Mouse (Mus musculus) lung, postnatal 36 days (tissue): ENCODE measurements around the gene Ear10.
"Not testable (repeated sequence)": the region's sequence is repeated elsewhere in the genome, so short reads cannot be mapped to it uniquely, and the experiment has no call there.

ENCODE experiments used
- DNase-seq: peaks from one replicate; pipeline ENCODE4 v3.0.0; 2022; ENCODE audit warnings: mixed read lengths

Gene Ear10

GRCm38 (mm10) chr14:43923459-43923858, at the start of gene Ear10:
Gene Ear10, minus strand, starts transcription at chr14:43923559.
- DNase-seq: not testable (repeated sequence)

DNA sequence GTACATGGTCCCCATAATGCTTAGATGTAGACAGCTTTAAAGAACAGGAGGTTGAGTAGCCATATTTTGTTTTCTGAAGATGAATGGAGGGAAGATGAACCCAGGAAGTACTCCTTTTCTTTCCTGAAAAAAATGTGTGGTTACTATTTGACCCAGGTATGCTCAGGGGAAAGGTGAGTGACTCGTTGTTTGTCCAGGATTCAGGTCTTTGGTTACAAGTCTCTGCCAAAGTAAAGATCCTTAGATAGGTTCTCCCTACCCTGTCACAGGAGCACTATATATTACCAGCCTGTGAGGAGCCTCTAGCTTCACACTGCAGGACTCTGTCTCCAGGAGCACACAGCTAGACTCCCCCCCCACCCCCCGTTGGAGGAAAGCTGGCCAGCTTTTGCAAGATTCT, 33.4 kb upstream of the Ear10 start, which contains the start of gene Ang5:
Ang5 (plus strand) TSS at position 301 of the 400 bp plus-strand sequence.
- not testable (repeated sequence) for DNase-seq

- not testable (repeated sequence) for DNase-seq
These were observed 31.7 kb upstream of the Ear10 start for GRCm38 (mm10) chr14:43955074-43955473.

- DNase-seq: not testable (repeated sequence)
These were observed 30.0 kb upstream of the Ear10 start for GRCm38 (mm10) chr14:43953382-43953781.

DNA sequence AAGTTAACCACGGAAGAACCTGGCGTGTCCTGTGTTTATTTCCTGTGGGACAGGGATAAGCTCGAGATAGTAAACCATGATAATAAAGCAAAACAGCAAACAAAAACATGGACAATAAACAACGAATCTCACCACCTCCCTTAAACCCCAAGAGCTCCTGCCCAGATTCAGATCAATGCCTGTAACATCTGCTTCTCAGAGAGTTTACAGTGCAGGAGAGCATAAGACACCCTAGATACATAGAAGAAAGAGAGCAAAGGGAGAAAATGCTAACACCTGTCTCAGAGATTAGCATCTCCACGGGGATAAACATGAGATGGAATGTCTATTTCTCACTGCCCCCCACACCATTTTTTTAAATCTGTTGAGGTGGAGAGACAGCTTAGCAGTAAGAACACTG, 10.0 kb upstream of the Ear10 start:
- not testable (repeated sequence) for DNase-seq

DNA sequence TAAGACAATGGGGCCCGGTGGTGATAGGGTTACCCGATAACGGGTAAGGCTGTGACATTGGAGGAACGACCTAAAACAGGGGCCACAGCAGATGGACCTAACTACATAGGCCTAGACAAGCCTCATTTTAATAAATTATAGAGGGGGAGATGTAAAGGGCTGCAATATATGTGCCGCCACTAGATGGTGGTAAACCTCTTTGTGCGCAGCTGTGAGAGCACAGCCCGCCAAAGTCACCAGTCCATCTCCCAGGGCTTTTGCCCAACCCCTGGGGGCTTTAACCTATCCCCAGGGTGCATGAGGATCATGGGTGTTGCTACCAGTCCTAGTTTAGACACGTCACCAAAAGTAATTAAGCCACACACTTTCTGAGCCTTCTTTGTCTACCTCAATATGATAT, 9.6 kb upstream of the Ear10 start:
- DNase-seq: peak; percentile 55

GRCm38 (mm10) chr14:43925404-43925950, 2.1 kb upstream of the Ear10 start:
- DNase-seq: not testable (repeated sequence)

- DNase-seq: peak; percentile 80
These were observed 1.5 kb upstream of the Ear10 start, which contains the start of gene Gm8113 for GRCm38 (mm10) chr14:43924688-43925403. Gene Gm8113, plus strand, starts transcription at chr14:43925390.

- peak; percentile 34 for DNase-seq
These were observed 5.1 kb downstream of the Ear10 start for GRCm38 (mm10) chr14:43918214-43918613.

DNA sequence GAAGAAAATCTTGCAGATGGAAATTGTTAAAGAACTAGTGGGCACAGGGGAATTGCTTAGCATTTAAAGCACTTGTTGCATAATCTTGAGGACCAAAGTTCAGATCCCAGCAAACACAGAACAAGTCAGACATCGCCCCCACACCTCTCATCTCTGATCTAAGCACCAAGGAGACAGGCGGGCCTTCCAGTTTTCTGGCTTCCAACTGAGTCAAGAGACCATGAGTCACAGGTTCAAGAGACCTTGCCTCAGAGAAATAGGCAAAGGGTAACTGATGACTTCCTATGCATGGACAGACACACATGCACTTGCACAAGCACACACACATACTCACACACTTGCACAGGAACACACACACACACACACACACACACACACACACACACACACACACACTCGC, 24.8 kb downstream of the Ear10 start:
- DNase-seq: peak; percentile 23

DNA sequence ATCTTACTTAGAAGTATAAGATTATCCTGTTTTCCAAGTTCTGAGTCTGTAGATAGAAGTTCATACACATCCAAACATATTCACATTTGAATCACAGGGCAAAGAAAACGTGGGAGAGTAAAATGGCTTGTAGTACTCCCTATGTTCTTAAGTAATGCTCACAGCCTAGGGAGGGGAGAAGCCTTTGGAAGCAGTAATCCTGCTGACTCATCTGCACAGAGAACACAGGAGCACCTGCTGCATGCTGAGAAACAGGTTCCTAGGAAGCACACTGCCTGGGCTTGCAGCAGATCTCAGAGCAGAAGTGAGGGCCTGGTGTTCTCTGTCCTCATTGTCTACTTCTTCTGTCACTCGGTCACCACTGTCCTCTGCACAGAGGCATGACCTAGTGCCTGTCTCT, 28.0 kb downstream of the Ear10 start:
- not testable (repeated sequence) for DNase-seq

DNA sequence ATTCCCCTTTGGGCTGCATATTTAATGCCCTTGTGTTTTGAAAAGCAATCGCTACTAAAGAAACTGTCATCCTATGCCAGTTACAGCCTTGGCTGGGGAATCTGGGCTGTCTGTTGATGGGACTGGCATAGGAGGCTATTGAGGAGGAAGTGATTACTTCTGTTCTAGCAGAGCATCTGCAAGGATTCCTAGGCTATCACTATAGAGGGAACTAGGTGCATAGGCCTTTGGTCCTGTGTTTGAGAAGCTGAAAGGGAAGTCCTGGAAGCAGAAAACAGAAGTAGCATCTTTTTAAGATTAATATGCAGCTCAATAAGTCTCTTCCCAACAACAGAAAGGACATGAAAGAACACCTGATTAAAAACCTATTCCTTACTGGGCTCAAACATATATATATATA, 32.1 kb downstream of the Ear10 start:
- not testable (repeated sequence) for DNase-seq

- DNase-seq: not testable (repeated sequence)
These were observed 37.1 kb downstream of the Ear10 start for GRCm38 (mm10) chr14:43886235-43886634.

DNA sequence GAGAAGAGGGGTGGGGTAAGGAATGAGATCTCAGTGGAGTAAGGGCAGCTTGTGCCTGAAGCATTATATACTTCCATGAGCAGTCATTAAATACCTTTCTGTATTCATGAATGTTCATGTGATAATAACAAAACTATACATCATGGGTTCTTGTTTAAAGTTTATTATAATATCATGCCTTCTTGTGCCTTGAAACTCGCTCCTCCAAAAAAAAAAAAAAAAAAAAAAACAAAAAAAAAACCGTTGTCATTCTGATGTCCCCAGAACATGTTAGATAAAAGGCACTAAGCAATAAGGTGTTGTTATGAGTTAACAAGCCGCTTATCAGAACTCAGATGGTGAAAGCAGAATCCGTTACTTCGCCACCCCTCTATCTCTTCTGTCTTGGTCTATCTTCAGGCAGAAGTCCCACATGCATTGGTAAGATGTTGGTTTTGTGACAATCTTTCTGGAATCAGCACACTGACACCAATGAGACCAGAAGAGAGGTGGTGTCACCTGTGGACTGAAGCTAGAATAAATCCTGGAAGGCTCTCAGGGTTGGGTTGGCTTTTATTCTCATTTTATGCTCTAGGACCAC, 43.3 kb downstream of the Ear10 start:
- not testable (repeated sequence) for DNase-seq

GRCm38 (mm10) chr14:43877789-43878188, 45.6 kb downstream of the Ear10 start:
- DNase-seq: not testable (repeated sequence)

DNA sequence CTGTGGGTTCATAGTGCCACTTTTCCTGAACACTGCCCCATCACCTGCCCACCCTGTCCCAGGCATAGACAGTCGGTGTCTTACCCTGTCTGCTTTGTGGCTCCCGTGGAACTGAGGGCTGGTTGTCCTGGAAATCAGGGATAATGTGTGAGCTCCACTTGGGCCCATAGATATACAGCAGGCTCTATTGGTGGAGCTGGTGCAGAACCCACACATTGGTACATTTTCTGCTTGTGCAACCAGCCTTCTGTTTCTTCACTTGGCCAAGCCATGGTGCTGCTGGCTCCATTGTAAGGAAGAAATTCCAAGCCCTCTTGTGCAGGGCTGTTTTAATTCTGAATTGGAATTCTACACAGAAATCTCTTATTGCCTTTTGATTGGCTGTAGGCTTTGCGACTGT, 47.9 kb downstream of the Ear10 start, which contains the start of gene Ear1:
Ear1 (minus strand) TSS at position 101 of the 400 bp plus-strand sequence.
- DNase-seq: not testable (repeated sequence)

DNA sequence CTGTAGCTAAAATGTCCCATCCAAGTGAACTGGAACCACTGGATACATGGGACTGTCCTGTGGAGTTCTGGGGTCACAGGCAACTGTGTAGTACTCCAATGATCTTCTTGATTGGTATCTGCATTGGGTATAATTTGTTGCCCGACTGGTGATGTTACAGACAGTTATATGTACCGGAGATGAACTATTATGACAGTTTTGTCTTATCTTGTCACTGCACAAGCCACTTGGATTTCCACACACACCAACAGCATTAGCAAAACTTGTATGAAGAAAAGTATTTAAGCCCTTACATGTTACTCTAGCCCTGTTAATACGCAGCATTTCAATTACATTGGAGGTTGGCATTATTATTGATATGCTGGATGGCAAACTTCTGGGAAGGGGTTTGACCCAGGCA, 48.5 kb downstream of the Ear10 start:
- not testable (repeated sequence) for DNase-seq
